Mouse (Mus musculus) forebrain, embryonic 11.5 days (tissue): ENCODE data around the gene Fgd6. TPM values are rescaled to one million over a fixed set of nuclear protein-coding genes. Genes with fewer than 3 reads are reported as not detected.

Experiments used
- ATAC-seq: fragments of 200-750 bp; cut with Nextera tagmentation; replicated peaks from 2 replicates; pipeline ENCODE4 v1.8.0; 2017; ENCODE audit warnings: moderate TSS enrichment; ENCODE audit not compliant: low FRiP score
- DNase-seq: peaks from one replicate; pipeline ENCODE4 v3.0.0-alpha.2; 2017; ENCODE audit warnings: low spot score
- H3K27ac ChIP-seq: fragments of 300-500 bp; sonication (generic); 2 replicates; pipeline ENCODE4 v1.5.1; 2014; ENCODE audit warnings: low read depth, low read length
- H3K27me3 ChIP-seq: fragments of 300-500 bp; sonication (generic); 2 replicates; pipeline ENCODE4 v1.6.1; 2014; ENCODE audit warnings: mild to moderate bottlenecking, low read length, mixed read lengths; ENCODE audit not compliant: control insufficient read depth, insufficient read depth
- H3K36me3 ChIP-seq: fragments of 300-500 bp; sonication (generic); 2 replicates; pipeline ENCODE4 v1.6.1; 2014; ENCODE audit warnings: mild to moderate bottlenecking, low read length, moderate library complexity, mixed read lengths; ENCODE audit not compliant: control insufficient read depth, insufficient read depth
- H3K4me1 ChIP-seq: fragments of 300-500 bp; sonication (generic); replicated peaks from 2 replicates; pipeline ENCODE4 v1.6.1; 2014; ENCODE audit warnings: low read length, mixed read lengths; ENCODE audit not compliant: control insufficient read depth, insufficient read depth
- H3K4me2 ChIP-seq: fragments of 300-500 bp; sonication (generic); 2 replicates; pipeline ENCODE4 v1.6.1; 2014; ENCODE audit warnings: low read depth, mild to moderate bottlenecking, low read length, moderate library complexity, mixed read lengths; ENCODE audit not compliant: severe bottlenecking
- H3K4me3 ChIP-seq: fragments of 300-500 bp; sonication (generic); 2 replicates; pipeline ENCODE4 v1.5.1; 2014; ENCODE audit warnings: low read depth, low read length
- H3K9ac ChIP-seq: fragments of 300-500 bp; sonication (generic); 2 replicates; pipeline ENCODE4 v1.6.1; 2014; ENCODE audit warnings: low read length
- H3K9me3 ChIP-seq: fragments of 300-500 bp; sonication (generic); 2 replicates; pipeline ENCODE4 v1.6.1; 2016; ENCODE audit warnings: low read length, mixed read lengths; ENCODE audit not compliant: control insufficient read depth
- WGBS: fragments of 180-500 bp; shearing (Covaris S2); extraction: QIAGEN DNeasy Blood & Tissue Kit; methylation state at CpG from one replicate; pipeline ENCODE4 v1.1.7; 2014; 5-methylcytosine and 5-hydroxymethylcytosine counted together
- polyA plus RNA-seq: library from polyadenylated mRNA; unstranded; fragments of >200 nt; fragmentation: Nextera tagmentation; extraction: Ambion mirVana; gene quantifications from 2 replicates; pipeline ENCODE4 v1.2.1, GENCODE M21; 2014

Gene Fgd6
- polyA plus RNA-seq, 1 experiment from 2014 or later, result 4.3 TPM

DNA sequence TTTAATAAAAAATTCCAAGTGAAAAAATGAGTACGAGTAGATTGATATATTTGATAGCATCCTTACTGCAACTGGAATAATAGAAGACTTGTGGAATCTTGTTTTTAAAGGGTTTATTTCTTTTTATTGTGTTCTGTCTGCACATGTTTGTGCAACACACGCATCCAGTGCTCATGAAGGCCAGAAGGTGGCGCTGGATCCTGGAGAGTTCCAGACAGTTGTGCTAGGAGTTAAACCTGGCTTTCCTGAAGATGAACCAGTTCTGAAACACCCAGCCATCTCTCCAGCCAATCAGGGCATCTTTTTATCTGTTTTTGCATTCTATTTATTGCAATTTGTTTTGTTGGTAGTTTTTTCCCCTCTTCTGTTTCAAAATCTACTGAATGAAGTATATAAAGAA is 22.6 kb upstream of the Fgd6 start:
- no peak for ATAC-seq

DNA sequence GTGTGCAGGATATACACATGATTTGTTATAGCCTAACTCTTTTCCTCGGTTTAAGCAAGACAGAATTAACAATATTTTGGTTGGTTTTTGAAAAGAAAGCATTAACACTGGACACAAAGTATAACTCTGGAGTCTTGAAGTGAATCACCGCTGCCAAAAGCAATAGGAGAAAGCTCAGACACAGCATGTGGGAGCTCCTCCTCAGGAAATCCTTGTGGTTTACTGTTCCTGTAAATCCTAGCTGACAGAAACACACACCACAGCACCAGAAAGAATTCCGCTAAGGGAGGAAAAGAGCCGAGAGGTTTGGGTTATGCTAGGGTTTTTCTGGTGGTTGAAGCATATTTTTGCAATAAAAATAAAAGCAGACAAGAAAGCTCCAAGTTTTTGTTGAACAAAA is 21.6 kb upstream of the Fgd6 start:
- WGBS, result 80% methylated on average over 4 of the region's 4 CpGs
- ATAC-seq (no peak), DNase-seq (no peak)
- Histone ChIP-seq H3K9me3 (no peaks in the 10 kb centered on the region), H3K4me1 (no peaks in the 10 kb centered on the region), H3K36me3 (no peaks in the 10 kb centered on the region), H3K9ac (no peak overlapping the region), H3K27ac (no peak overlapping the region), H3K4me2 (no peak overlapping the region), H3K27me3 (no peaks in the 10 kb centered on the region), H3K4me3 (no peak overlapping the region)

More for the DNA sequence above, 22.6 kb upstream of the Fgd6 start:
- Histone ChIP-seq H3K4me2 (no peak overlapping the region), H3K4me1 (no peaks in the 10 kb centered on the region), H3K27me3 (no peaks in the 10 kb centered on the region), H3K4me3 (no peak overlapping the region), H3K9me3 (no peaks in the 10 kb centered on the region), H3K9ac (no peak overlapping the region), H3K27ac (no peak overlapping the region), H3K36me3 (no peaks in the 10 kb centered on the region)
- 52% methylated on average over 3 of the region's 3 CpGs for WGBS
- DNase-seq, result peak; percentile 69

DNA sequence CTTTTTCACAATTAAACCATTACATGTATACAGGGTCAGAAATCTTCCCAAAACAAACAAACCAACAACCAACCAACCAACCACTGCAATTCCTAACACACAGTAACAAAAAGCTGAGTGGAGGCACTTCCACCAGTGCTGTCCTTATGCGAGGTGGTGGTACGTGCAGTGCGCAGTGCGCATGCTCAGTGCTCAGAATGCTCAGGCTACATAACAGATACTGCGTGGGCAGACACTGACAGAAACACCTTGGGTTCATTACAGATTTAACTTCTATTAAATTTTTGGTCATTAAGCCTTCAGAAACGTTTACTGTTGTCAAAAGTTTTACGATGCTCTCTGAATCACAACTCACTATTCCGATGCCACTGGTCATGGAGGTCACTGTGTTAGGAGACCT is 18.3 kb upstream of the Fgd6 start:
- Histone ChIP-seq H3K27me3 (no peaks in the 10 kb centered on the region), H3K9ac (no peak overlapping the region), H3K4me3 (no peak overlapping the region), H3K4me2 (no peak overlapping the region), H3K27ac (no peak overlapping the region), H3K36me3 (no peaks in the 10 kb centered on the region), H3K9me3 (no peaks in the 10 kb centered on the region), H3K4me1 (no peaks in the 10 kb centered on the region)
- ATAC-seq (no peak), DNase-seq (no peak)
- WGBS, result 93% methylated on average over 8 of the region's 8 CpGs

DNA sequence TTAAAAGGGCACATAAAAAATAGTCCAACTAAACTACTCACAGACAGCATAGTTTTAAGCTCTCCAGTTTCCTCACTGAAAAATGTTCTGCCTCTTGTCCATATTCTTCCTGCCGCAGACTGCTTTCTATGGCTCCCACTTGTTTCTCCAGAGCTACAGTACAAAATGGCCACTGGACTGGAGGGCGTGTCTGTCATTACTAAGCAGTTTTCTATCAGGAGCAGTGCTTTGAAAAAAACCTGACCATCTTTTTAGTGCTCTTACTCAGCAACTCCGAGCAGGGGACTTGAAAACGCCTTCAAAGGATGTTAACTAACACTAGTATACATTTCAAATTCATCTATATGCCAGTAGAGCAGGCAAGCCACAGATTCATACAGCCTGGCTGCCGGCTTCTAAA is 15.2 kb upstream of the Fgd6 start:
- Histone ChIP-seq H3K9me3 (no peaks in the 10 kb centered on the region), H3K4me1 (no peaks in the 10 kb centered on the region), H3K27ac (no peak overlapping the region), H3K36me3 (no peaks in the 10 kb centered on the region), H3K9ac (no peak overlapping the region), H3K4me3 (no peak overlapping the region), H3K4me2 (no peak overlapping the region), H3K27me3 (no peaks in the 10 kb centered on the region)
- 88% methylated on average over 5 of the region's 5 CpGs for WGBS
- DNase-seq (no peak), ATAC-seq (no peak)

DNA sequence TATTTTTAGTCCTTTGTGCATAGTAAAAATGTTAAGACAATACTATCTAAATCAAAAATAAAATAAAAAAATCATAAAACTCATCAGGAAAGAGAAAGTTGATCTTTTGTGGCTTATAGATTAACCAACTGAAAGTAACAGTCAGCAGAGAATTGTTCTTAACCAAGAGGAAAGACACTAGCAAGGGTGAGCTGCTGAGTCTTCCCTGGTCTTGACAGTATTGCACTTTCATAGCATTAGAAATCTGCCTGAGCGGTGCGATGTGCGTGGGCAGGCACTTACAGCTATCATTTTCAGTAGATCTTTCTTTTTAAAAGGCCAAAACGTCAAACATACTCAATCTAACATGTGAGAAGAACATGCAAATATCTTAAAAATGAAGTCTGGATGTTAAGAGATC is 14.7 kb upstream of the Fgd6 start:
- Histone ChIP-seq H3K4me2 (no peak overlapping the region), H3K36me3 (no peaks in the 10 kb centered on the region), H3K27me3 (no peaks in the 10 kb centered on the region), H3K9ac (no peak overlapping the region), H3K9me3 (no peaks in the 10 kb centered on the region), H3K4me3 (no peak overlapping the region), H3K4me1 (no peaks in the 10 kb centered on the region), H3K27ac (no peak overlapping the region)
- 92% methylated on average over 4 of the region's 4 CpGs for WGBS
- DNase-seq (no peak), ATAC-seq (no peak)

DNA sequence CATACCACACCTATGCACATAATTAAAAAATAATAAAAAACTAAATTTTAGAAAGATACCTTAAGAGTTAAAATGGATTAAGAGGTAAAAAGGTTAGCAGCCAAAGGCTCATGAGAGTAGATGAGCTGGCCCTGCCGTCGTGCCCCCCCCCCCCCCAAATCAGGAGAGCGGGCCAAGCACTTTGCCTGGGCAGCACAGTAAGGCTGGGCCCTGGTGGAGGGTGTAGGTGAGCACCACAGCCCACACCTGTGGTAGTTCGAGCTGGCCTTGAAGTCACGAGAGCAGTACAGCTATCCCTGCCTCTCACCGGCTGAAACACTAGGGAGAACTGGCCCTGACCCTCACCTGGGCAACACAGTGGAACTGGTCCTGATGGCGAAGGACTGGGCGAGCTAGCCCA is 10.7 kb upstream of the Fgd6 start:
- Histone ChIP-seq H3K4me1 (no peaks in the 10 kb centered on the region), H3K4me2 (no peak overlapping the region), H3K9ac (no peak overlapping the region), H3K4me3 (no peak overlapping the region), H3K27me3 (no peaks in the 10 kb centered on the region), H3K27ac (no peak overlapping the region), H3K9me3 (no peaks in the 10 kb centered on the region), H3K36me3 (no peaks in the 10 kb centered on the region)
- no peak for ATAC-seq
- WGBS, result 90% methylated on average over 8 of the region's 8 CpGs
- no peak for DNase-seq

DNA sequence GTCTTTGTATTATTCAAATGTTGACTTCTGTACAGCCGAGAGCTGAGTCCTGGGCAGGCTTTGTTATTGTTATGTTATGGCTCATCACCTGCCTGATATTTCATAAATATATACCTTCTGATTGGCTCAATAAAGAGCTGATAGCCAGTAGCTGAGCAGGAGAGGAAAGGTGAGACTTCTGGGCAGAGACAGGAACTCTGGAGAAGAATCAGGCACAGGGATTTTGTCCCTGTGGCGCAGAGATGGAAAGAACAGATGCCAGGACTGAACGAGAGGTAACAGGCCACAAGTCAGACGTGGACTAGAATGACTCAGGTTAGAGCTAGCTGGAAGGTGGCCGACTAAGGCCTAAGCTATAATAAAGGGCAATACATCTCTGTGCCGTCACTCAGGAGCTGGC is 7.3 kb upstream of the Fgd6 start:
- H3K4me2 ChIP-seq, result no peak overlapping the region
- H3K27ac ChIP-seq, result no peak overlapping the region
- H3K27me3 ChIP-seq, result no peaks in the 10 kb centered on the region
- H3K36me3 ChIP-seq, result no peaks in the 10 kb centered on the region
- H3K9me3 ChIP-seq, result no peaks in the 10 kb centered on the region
- no peak for ATAC-seq
- 87% methylated on average over 6 of the region's 6 CpGs for WGBS
- no peak for DNase-seq
- no peak overlapping the region for H3K9ac ChIP-seq
- peaks cover 5% of the 10 kb centered on the region; the same call in 1 of the 2 replicates for H3K4me1 ChIP-seq
- no peak overlapping the region for H3K4me3 ChIP-seq

DNA sequence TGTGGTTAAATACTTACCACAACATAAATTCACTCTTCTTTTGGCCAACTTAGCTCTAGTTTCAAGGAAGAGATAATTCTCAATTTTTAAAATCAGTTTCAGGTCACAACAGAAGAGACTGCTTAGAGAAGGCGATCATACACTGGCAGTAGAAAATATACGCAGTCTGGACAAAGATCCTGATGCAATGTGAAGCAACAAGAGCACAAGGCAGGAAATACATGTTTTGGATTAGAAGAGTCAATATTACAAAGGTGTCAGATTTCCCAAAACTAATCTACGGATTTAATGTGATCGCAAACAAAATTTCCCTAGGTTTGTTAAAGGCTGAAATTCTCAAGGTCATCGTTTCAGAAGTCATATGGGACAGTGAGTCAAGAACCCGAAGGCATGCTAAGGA is 4.6 kb upstream of the Fgd6 start:
- Histone ChIP-seq H3K4me1 (peaks cover 5% of the 10 kb centered on the region; the same call in 1 of the 2 replicates), H3K4me2 (no peak overlapping the region), H3K4me3 (no peak overlapping the region), H3K9me3 (no peaks in the 10 kb centered on the region), H3K27ac (no peak overlapping the region), H3K36me3 (no peaks in the 10 kb centered on the region), H3K27me3 (no peaks in the 10 kb centered on the region), H3K9ac (no peak overlapping the region)
- whole genome bisulfite sequencing, result 96% methylated on average over 6 of the region's 6 CpGs
- DNase-seq (no peak), ATAC-seq (no peak)

DNA sequence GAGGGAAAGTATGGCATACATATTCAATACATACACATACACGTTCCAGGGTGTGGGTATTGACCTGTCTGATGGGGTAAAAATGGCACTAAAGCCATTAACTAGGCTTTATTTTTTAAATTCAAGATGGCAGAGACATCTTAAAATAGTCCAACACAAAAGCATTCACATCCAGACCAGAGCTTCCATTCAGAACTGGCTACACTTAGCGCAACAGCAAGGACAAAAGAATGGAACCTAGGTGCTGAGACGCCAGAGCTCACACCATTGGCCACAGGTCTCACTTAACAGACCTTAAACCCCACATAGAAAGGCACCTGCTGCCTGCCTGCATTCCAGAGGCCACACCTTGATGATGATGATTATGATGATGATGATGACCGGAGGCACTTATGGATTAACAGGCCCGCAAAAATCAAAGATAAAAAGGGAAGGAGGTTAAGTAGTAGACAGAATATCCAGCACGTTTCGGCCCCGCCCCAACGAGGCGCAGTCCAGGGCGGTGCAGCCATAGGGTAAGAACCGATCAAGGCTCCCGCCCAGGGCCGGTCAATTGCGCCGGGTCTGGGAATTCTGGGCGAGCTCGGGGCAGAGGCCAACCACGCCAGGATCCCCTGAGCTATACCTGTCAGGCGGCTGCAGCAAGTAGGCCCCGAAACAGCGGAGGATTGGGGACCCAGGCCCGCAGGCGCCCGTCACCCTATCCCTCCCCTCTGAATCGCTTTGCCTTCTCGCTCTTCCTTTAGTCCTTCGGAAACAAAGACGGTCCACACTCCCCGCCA is 734 bp upstream of the Fgd6 start:
- Histone ChIP-seq H3K4me3 (peak overlapping the region; percentile 83), H3K4me2 (peak overlapping the region; percentile 66), H3K9ac (peak overlapping the region; percentile 85), H3K27me3 (no peaks in the 10 kb centered on the region), H3K36me3 (no peaks in the 10 kb centered on the region), H3K4me1 (peaks cover 6% of the 10 kb centered on the region; the same call in 1 of the 2 replicates), H3K27ac (no peak overlapping the region), H3K9me3 (no peaks in the 10 kb centered on the region)
- DNase-seq (peak; percentile 81), ATAC-seq (peak; percentile 82)
- WGBS, result 1% methylated on average over 30 of the region's 30 CpGs
